Mouse (Mus musculus) forebrain, embryonic 15.5 days (tissue): ENCODE measurements around the gene Timm10. TPM values are rescaled to one million over a fixed set of nuclear protein-coding genes. Genes with fewer than 3 reads are reported as not detected.

ENCODE experiments used
- ATAC-seq: fragments of 200-750 bp; cut with Nextera tagmentation; replicated peaks from 2 replicates; pipeline ENCODE4 v1.8.0; 2017; ENCODE audit warnings: mild to moderate bottlenecking, moderate TSS enrichment, moderate library complexity
- H3K27ac ChIP-seq: fragments of 300-500 bp; sonication (generic); replicated peaks from 2 replicates; pipeline ENCODE4 v1.5.1; 2015; ENCODE audit warnings: mild to moderate bottlenecking, inconsistent platforms
- H3K27me3 ChIP-seq: fragments of 300-500 bp; sonication (generic); 2 replicates; pipeline ENCODE4 v1.6.1; 2015; ENCODE audit warnings: inconsistent platforms
- H3K36me3 ChIP-seq: fragments of 300-500 bp; sonication (generic); 2 replicates; pipeline ENCODE4 v1.6.1; 2015; ENCODE audit warnings: mild to moderate bottlenecking, inconsistent platforms
- H3K4me1 ChIP-seq: fragments of 300-500 bp; sonication (generic); 2 replicates; pipeline ENCODE4 v1.6.1; 2015; ENCODE audit warnings: inconsistent platforms
- H3K4me2 ChIP-seq: fragments of 300-500 bp; sonication (generic); replicated peaks from 2 replicates; pipeline ENCODE4 v1.6.1; 2015; ENCODE audit warnings: mild to moderate bottlenecking, inconsistent platforms
- H3K4me3 ChIP-seq: fragments of 300-500 bp; sonication (generic); 2 replicates; pipeline ENCODE4 v1.5.1; 2015; ENCODE audit warnings: mild to moderate bottlenecking, inconsistent platforms
- H3K9ac ChIP-seq: fragments of 300-500 bp; sonication (generic); replicated peaks from 2 replicates; pipeline ENCODE4 v1.6.1; 2015; ENCODE audit warnings: mild to moderate bottlenecking, inconsistent platforms
- H3K9me3 ChIP-seq: fragments of 300-500 bp; sonication (generic); 2 replicates; pipeline ENCODE4 v1.6.1; 2016; ENCODE audit warnings: inconsistent platforms
- WGBS: fragments of 180-500 bp; shearing (Covaris S2); methylation state at CpG from one replicate; pipeline ENCODE4 v1.1.7; 2015; ENCODE audit warnings: mixed read lengths; 5-methylcytosine and 5-hydroxymethylcytosine counted together
- polyA plus RNA-seq: library from polyadenylated mRNA; unstranded; fragments of >200 nt; fragmentation: Nextera tagmentation; extraction: Ambion mirVana; gene quantifications from 2 replicates; pipeline ENCODE4 v1.2.1, GENCODE M21; 2015

Gene Timm10
- polyA plus RNA-seq, 1 experiment from 2014 or later = 61.4 TPM

GRCm38 (mm10) chr2:84827283-84827920 is 605 bp downstream of the Timm10 start:
- H3K36me3 ChIP-seq = peaks cover 10% of the 10 kb centered on the region; the same call in 1 of the 2 replicates
- peak overlapping the region; percentile 53 for H3K4me3 ChIP-seq
- no peak overlapping the region for H3K27ac ChIP-seq
- H3K27me3 ChIP-seq = no peaks in the 10 kb centered on the region
- WGBS = under 1% methylated on average over 29 of the region's 29 CpGs
- peak overlapping the region; percentile 62 for H3K9ac ChIP-seq
- H3K4me1 ChIP-seq = peaks cover 17% of the 10 kb centered on the region
- peak overlapping the region; percentile 97 for H3K4me2 ChIP-seq
- H3K9me3 ChIP-seq = no peaks in the 10 kb centered on the region
- peak; percentile 3 for ATAC-seq

DNA sequence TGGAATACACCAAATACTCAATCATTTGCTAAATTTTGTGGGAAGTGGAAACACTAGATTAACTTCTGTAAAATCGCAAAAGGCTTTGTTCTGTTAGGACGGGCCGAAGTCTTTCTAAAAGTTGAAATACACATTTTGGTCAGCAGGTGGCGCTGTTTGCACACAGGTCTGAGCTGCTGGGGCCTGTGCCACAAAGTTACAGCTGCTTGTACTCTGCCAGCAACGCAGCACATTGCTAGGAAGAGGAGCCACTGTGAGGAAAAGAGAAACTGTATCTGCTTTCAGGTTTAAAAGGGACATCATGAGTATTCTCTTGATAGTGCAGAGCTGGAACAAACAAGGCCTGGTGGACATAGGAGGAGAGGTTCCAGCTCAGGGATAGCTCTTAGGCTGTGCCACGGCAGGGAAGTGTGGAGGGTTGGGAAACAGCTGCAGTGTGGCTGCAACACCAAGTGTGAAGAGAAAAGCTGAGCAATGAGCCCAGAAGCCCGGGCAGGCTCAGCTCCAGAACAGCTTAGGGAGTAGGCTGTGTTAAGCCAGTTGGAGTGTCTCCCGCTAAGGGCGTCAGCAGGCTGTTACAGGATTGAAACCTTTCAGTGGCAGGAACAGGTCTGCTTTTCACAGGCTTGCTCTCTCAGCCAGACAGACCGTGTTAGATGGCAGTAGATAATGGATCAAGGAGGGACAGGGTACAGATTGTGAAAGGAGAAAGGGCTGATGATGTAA is 5.0 kb downstream of the Timm10 start:
- H3K4me1 ChIP-seq = peaks cover 14% of the 10 kb centered on the region
- no peaks in the 10 kb centered on the region for H3K27me3 ChIP-seq
- no peaks in the 10 kb centered on the region for H3K9me3 ChIP-seq
- no peak overlapping the region for H3K4me3 ChIP-seq
- peaks cover 10% of the 10 kb centered on the region; the same call in 1 of the 2 replicates for H3K36me3 ChIP-seq
- ATAC-seq = peak; percentile 76
- 24% methylated on average over 10 of the region's 10 CpGs for WGBS
- 0 out of 2 replicates have a peak overlapping the region, but pooled peaks have one; percentile 22 for H3K9ac ChIP-seq
- H3K4me2 ChIP-seq = no peak overlapping the region
- H3K27ac ChIP-seq = peak overlapping the region; percentile 59

DNA sequence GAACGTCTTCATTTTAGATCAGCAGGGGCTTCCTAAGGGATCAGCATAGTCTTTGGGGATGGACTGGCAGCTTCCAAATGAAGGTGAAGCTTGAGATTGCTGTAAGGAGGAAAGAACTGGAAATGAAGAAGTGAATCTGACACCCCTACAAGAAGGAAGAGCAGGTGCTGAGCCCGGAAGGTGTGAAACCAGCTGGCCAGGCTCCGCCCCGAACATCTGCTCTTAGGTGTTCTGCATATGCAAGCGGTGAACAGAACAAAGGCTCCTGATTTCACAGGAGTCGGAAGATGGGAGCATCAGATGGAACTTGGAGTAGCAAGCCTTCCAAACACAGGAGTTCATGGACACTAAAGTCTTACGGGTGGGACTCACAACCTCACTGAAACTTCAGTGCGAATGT is 10.3 kb downstream of the Timm10 start:
- peaks cover 14% of the 10 kb centered on the region for H3K27me3 ChIP-seq
- no peak for ATAC-seq
- H3K4me3 ChIP-seq = no peak overlapping the region
- peaks cover 32% of the 10 kb centered on the region for H3K4me1 ChIP-seq
- WGBS = 57% methylated on average over 8 of the region's 8 CpGs
- H3K9ac ChIP-seq = no peak overlapping the region
- no peak overlapping the region for H3K4me2 ChIP-seq
- no peaks in the 10 kb centered on the region for H3K36me3 ChIP-seq
- no peak overlapping the region for H3K27ac ChIP-seq
- H3K9me3 ChIP-seq = no peaks in the 10 kb centered on the region

GRCm38 (mm10) chr2:84837817-84838592 is 11.2 kb downstream of the Timm10 start:
- peaks cover 31% of the 10 kb centered on the region for H3K4me1 ChIP-seq
- no peak for ATAC-seq
- WGBS = 26% methylated on average over 9 of the region's 9 CpGs
- H3K4me3 ChIP-seq = no peak overlapping the region
- no peak overlapping the region for H3K27ac ChIP-seq
- no peak overlapping the region for H3K9ac ChIP-seq
- no peaks in the 10 kb centered on the region for H3K36me3 ChIP-seq
- H3K9me3 ChIP-seq = no peaks in the 10 kb centered on the region
- no peak overlapping the region for H3K4me2 ChIP-seq
- H3K27me3 ChIP-seq = peaks cover 14% of the 10 kb centered on the region

GRCm38 (mm10) chr2:84838593-84838949 is 11.8 kb downstream of the Timm10 start, which contains the start of gene Slc43a1:
Gene Slc43a1, plus strand, starts transcription at chr2:84838850.
- Histone ChIP-seq H3K4me1 (peaks cover 31% of the 10 kb centered on the region), H3K4me2 (peak within 1 kb of the TSS; percentile 100), H3K27me3 (peaks cover 14% of the 10 kb centered on the region), H3K9ac (peak within 1 kb of the TSS; percentile 61), H3K4me3 (peak within 1 kb of the TSS; percentile 58), H3K27ac (no peak within 1 kb of the TSS), H3K9me3 (no peaks in the 10 kb centered on the region), H3K36me3 (no peaks in the 10 kb centered on the region)
- 9% methylated on average over 10 of the region's 10 CpGs for WGBS
- ATAC-seq = no peak

- Histone ChIP-seq H3K27me3 (peaks cover 14% of the 10 kb centered on the region), H3K4me3 (peak overlapping the region; percentile 58), H3K9ac (peak overlapping the region; percentile 61), H3K27ac (no peak overlapping the region; the same call in 1 of the 2 replicates), H3K4me2 (peak overlapping the region; percentile 100), H3K36me3 (no peaks in the 10 kb centered on the region), H3K9me3 (no peaks in the 10 kb centered on the region), H3K4me1 (peaks cover 31% of the 10 kb centered on the region)
- peak; percentile 19 for ATAC-seq
- WGBS = 0% methylated on average over 47 of the region's 47 CpGs
These were observed 12.5 kb downstream of the Timm10 start for GRCm38 (mm10) chr2:84838993-84839980.

GRCm38 (mm10) chr2:84840016-84840747 is 13.4 kb downstream of the Timm10 start:
- ATAC-seq = peak; percentile 86
- peak overlapping the region; percentile 33; the same call in 1 of the 2 replicates for H3K27ac ChIP-seq
- peak overlapping the region; percentile 100 for H3K4me2 ChIP-seq
- peaks cover 14% of the 10 kb centered on the region for H3K27me3 ChIP-seq
- H3K9me3 ChIP-seq = no peaks in the 10 kb centered on the region
- H3K36me3 ChIP-seq = no peaks in the 10 kb centered on the region
- H3K9ac ChIP-seq = peak overlapping the region; percentile 61
- peaks cover 31% of the 10 kb centered on the region for H3K4me1 ChIP-seq
- under 1% methylated on average over 54 of the region's 54 CpGs for WGBS
- peak overlapping the region; percentile 58 for H3K4me3 ChIP-seq

GRCm38 (mm10) chr2:84840748-84841563 is 14.2 kb downstream of the Timm10 start:
- Histone ChIP-seq H3K4me1 (peaks cover 31% of the 10 kb centered on the region), H3K27ac (0 out of 2 replicates have a peak overlapping the region, but pooled peaks have one; percentile 33), H3K27me3 (peaks cover 14% of the 10 kb centered on the region), H3K36me3 (no peaks in the 10 kb centered on the region), H3K9ac (peak overlapping the region; percentile 61), H3K4me2 (peak overlapping the region; percentile 100), H3K9me3 (no peaks in the 10 kb centered on the region), H3K4me3 (peak overlapping the region; percentile 58)
- 5% methylated on average over 17 of the region's 17 CpGs for WGBS
- ATAC-seq = peak; percentile 35

DNA sequence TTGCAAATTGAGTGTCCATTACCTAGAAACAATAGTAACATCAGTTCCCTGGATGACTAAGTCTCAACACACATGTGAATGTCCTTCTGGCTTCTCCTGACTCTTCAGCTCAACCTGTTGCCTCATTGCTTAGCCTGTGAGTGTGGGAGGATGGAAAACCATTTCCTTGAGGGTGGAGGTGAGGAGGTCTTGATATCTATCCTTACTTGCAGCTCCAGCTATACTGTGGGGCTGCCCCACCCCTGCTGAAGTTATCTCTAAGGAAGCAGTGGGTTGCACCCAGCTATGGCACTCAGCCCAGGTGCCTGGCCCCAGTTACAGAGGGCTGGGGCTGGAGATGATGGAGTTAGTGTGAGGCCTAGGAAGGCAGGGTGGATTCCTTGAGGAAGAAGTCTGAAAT is 15.1 kb downstream of the Timm10 start:
- Histone ChIP-seq H3K36me3 (no peaks in the 10 kb centered on the region), H3K27me3 (peaks cover 14% of the 10 kb centered on the region), H3K4me2 (no peak overlapping the region), H3K9ac (no peak overlapping the region), H3K27ac (no peak overlapping the region), H3K9me3 (no peaks in the 10 kb centered on the region), H3K4me1 (peaks cover 31% of the 10 kb centered on the region), H3K4me3 (no peak overlapping the region)
- ATAC-seq = no peak

GRCm38 (mm10) chr2:84843654-84844053 is 16.9 kb downstream of the Timm10 start:
- Histone ChIP-seq H3K4me2 (no peak overlapping the region), H3K36me3 (no peaks in the 10 kb centered on the region), H3K27ac (no peak overlapping the region), H3K9me3 (no peaks in the 10 kb centered on the region), H3K9ac (no peak overlapping the region), H3K4me1 (peaks cover 30% of the 10 kb centered on the region), H3K4me3 (no peak overlapping the region), H3K27me3 (peaks cover 8% of the 10 kb centered on the region)
- no peak for ATAC-seq
- WGBS = 96% methylated on average over 6 of the region's 6 CpGs
